Mouse (Mus musculus) gastrocnemius, adult 2 months (tissue): ENCODE results near the gene Olfr979. TPM values are rescaled to one million over a fixed set of nuclear protein-coding genes. Genes with fewer than 3 reads are reported as not detected.
"Not testable (repeated sequence)": the region's sequence is repeated elsewhere in the genome, so short reads cannot be mapped to it uniquely, and the experiment has no call there.

Experiments used
- DNase-seq: peaks from one replicate; pipeline ENCODE4 v3.0.0; 2022
- H3K27ac ChIP-seq: fragments of 200-600 bp; 2 replicates; pipeline ENCODE4 v1.8.1; 2022; ENCODE audit warnings: mild to moderate bottlenecking
- H3K4me3 ChIP-seq: fragments of 200-600 bp; 2 replicates; pipeline ENCODE4 v1.8.1; 2022; ENCODE audit warnings: mild to moderate bottlenecking, moderate library complexity
- CTCF ChIP-seq: fragments of 200-600 bp; IDR thresholded peaks from 2 replicates; pipeline ENCODE4 v1.8.1; 2022; ENCODE audit warnings: antibody characterized with exemption, mild to moderate bottlenecking, moderate library complexity
- intact Hi-C: fragments of 180-260 bp; cut with DNase I; formaldehyde crosslinking; loops from one replicate; pipeline ENCODE4 v1.15.1; 2025
- long read RNA-seq, 2 experiments: library from polyadenylated mRNA; stranded (forward); transcript quantifications; one replicate each; pipeline ENCODE4 v2.0.0; 2021
- total RNA-seq, 2 experiments: library from RNA; stranded (reverse); gene quantifications; 2 replicates each; pipeline ENCODE4 v1.2.3; 2021

Olfr979 gene
- not detected for total RNA-seq
- long read RNA-seq, experiment 1: 0 reads
- long read RNA-seq, experiment 2: 0 reads

GRCm38 (mm10) chr9:40003365-40003764 lies at the start of gene Olfr979:
Olfr979 (minus strand) TSS chr9:40003465.
- H3K4me3 ChIP-seq: no peak within 1 kb of the TSS
- DNase-seq: no peak
- TF ChIP-seq CTCF: no peak
- no peak within 1 kb of the TSS for H3K27ac ChIP-seq
- intact Hi-C loops: no loop called here

GRCm38 (mm10) chr9:40050138-40050537 lies 46.9 kb upstream of the Olfr979 start:
- TF ChIP-seq CTCF: no peak
- no peak overlapping the region for H3K27ac ChIP-seq
- DNase-seq: no peak
- intact Hi-C loops: no loop called here
- H3K4me3 ChIP-seq: no peak overlapping the region

GRCm38 (mm10) chr9:40021164-40021563 lies 17.9 kb upstream of the Olfr979 start, which contains the start of gene Olfr981:
Olfr981 (plus strand) TSS chr9:40021464.
- TF ChIP-seq CTCF: no peak
- Histone ChIP-seq H3K27ac (no peak within 1 kb of the TSS), H3K4me3 (no peak within 1 kb of the TSS)
- intact Hi-C loops: no loop called here
- no peak for DNase-seq

GRCm38 (mm10) chr9:40009482-40009881 lies 6.2 kb upstream of the Olfr979 start, which contains the start of gene Olfr980:
Olfr980 (minus strand) TSS chr9:40009582.
- DNase-seq: no peak
- intact Hi-C loops: no loop called here
- no peak for TF ChIP-seq CTCF
- no peak within 1 kb of the TSS for H3K4me3 ChIP-seq
- no peak within 1 kb of the TSS for H3K27ac ChIP-seq

- Histone ChIP-seq H3K27ac (no peak within 1 kb of the TSS), H3K4me3 (no peak within 1 kb of the TSS)
- intact Hi-C loops: no loop called here
- TF ChIP-seq CTCF: no peak
- DNase-seq: no peak
These were observed 11.5 kb downstream of the Olfr979 start, which contains the start of gene Olfr978 for GRCm38 (mm10) chr9:39991813-39992212. Olfr978 (plus strand) TSS chr9:39992113.

- DNase-seq, H3K4me3 ChIP-seq, H3K27ac ChIP-seq, intact Hi-C loops: not testable (repeated sequence)
These were observed 26.6 kb downstream of the Olfr979 start for GRCm38 (mm10) chr9:39976581-39977145.

- H3K4me3 ChIP-seq, H3K27ac ChIP-seq, intact Hi-C loops, DNase-seq: not testable (repeated sequence)
These were observed 42.2 kb downstream of the Olfr979 start, which contains the start of gene Olfr976 for GRCm38 (mm10) chr9:39961033-39961432. Olfr976 (minus strand) TSS chr9:39961133.

- intact Hi-C loops: no loop called here
- H3K27ac ChIP-seq: no peak within 1 kb of the TSS
- no peak for DNase-seq
- TF ChIP-seq CTCF: no peak
- no peak within 1 kb of the TSS for H3K4me3 ChIP-seq
These were observed 51.3 kb downstream of the Olfr979 start, which contains the start of gene Olfr975 for GRCm38 (mm10) chr9:39951946-39952345. Olfr975 (minus strand) TSS chr9:39952046.

Other genes starting within 250 kb of the Olfr979 start
- not detected for gene Olfr968, start 220.2 kb downstream of the Olfr979 start, total RNA-seq
- not detected for gene Olfr969, start 212.5 kb downstream of the Olfr979 start, total RNA-seq
- gene Olfr970, start 194.6 kb downstream of the Olfr979 start, total RNA-seq: not detected
- gene Olfr971, start 166.6 kb downstream of the Olfr979 start, total RNA-seq: not detected
- not detected for gene Olfr972, start 137.0 kb downstream of the Olfr979 start, total RNA-seq
- not detected for gene Olfr229, start 96.1 kb downstream of the Olfr979 start, total RNA-seq
- not detected for gene Olfr974, start 66.0 kb downstream of the Olfr979 start, total RNA-seq
- not detected for gene Olfr975, start 51.4 kb downstream of the Olfr979 start, total RNA-seq
- gene Olfr976, start 42.3 kb downstream of the Olfr979 start, total RNA-seq: not detected
- not detected for gene Olfr978, start 11.4 kb downstream of the Olfr979 start, total RNA-seq
- gene Olfr980, start 6.1 kb upstream of the Olfr979 start, total RNA-seq: not detected
- gene Olfr981, start 18.0 kb upstream of the Olfr979 start, total RNA-seq: not detected
- gene Olfr982, start 70.4 kb upstream of the Olfr979 start, total RNA-seq: not detected
- gene Olfr983, start 90.1 kb upstream of the Olfr979 start, total RNA-seq: not detected
- not detected for gene Olfr984, start 110.7 kb upstream of the Olfr979 start, total RNA-seq
- gene Olfr985, start 126.7 kb upstream of the Olfr979 start, total RNA-seq: not detected
- not detected for gene Tmem225, start 144.7 kb upstream of the Olfr979 start, total RNA-seq
- gene Olfr986, start 177.5 kb upstream of the Olfr979 start, total RNA-seq: not detected
- gene Zfp202, start 188.9 kb upstream of the Olfr979 start, total RNA-seq: 1 to 10 TPM; 1.4 to 1.8 TPM